Mouse (Mus musculus): ENCODE data around the gene Fam178b.

GRCm38 (mm10) chr1:36625442-36625841 lies 57.5 kb downstream of the Fam178b start:
- TF ChIP-seq POLR2A (IDR thresholded peaks at IDR 0.05; ENCODE audit: borderline replicate concordance, insufficient read depth, low read length) (no peak), CTCF (IDR thresholded peaks at IDR 0.05; ENCODE audit: borderline replicate concordance, insufficient read depth, low read depth, low read length) (no peak)

Data from cerebellum, adult 2 months (tissue).